In genomic region chr6:33257076-33257789, GRCm38 (mm10) we compare ENCODE assay signal across 20 mouse cellular contexts. TPM values are rescaled to one million over a fixed set of nuclear protein-coding genes. Genes with fewer than 3 reads are reported as not detected.
DNase-seq lines count a peak whose midpoint lies in the region; ATAC-seq and TF ChIP-seq lines count a peak whose summit lies in the region.
"Had no signal": no experiment of that assay in that cellular context is flagged by ENCODE, and none has a peak within 500 bp of the region (broad histone marks: within the 10 kb centered on the region; RNA-seq: fewer than 3 reads in every experiment).

No protein-coding gene starts in this region.

- H3K27me3 ChIP-seq in forebrain, embryonic 12.5 days = no peaks in the 10 kb centered on the region
- H3K27me3 ChIP-seq in forebrain, embryonic 15.5 days = no peaks in the 10 kb centered on the region
- no peaks in the 10 kb centered on the region for H3K27me3 ChIP-seq in CH12.LX (replicated peaks)
- H3K27me3 ChIP-seq in forebrain, embryonic 16.5 days (replicated peaks; ENCODE audit: control insufficient read depth, insufficient read depth, low read length) = no peaks in the 10 kb centered on the region
- H3K27me3 ChIP-seq: embryonic facial prominence, embryonic 15.5 days; heart, embryonic 13.5 days had no signal

- no peaks in the 10 kb centered on the region for H3K9me3 ChIP-seq in forebrain, embryonic 12.5 days
- no peaks in the 10 kb centered on the region for H3K9me3 ChIP-seq in forebrain, embryonic 15.5 days
- no peaks in the 10 kb centered on the region for H3K9me3 ChIP-seq in CH12.LX (replicated peaks; ENCODE audit: low read length)
- no peaks in the 10 kb centered on the region for H3K9me3 ChIP-seq in forebrain, embryonic 16.5 days (ENCODE audit: control insufficient read depth, low read length)
- H3K9me3 ChIP-seq: embryonic facial prominence, embryonic 15.5 days; heart, embryonic 13.5 days had no signal

- no peaks in the 10 kb centered on the region for H3K36me3 ChIP-seq in forebrain, embryonic 12.5 days (replicated peaks)
- no peaks in the 10 kb centered on the region for H3K36me3 ChIP-seq in forebrain, embryonic 15.5 days
- peaks cover 5 to 42% of the 10 kb centered on the region in 2 experiments for H3K36me3 ChIP-seq in CH12.LX (replicated peaks in 1 of 2; ENCODE audit: control insufficient read depth in 1 of 2, insufficient read depth in 1 of 2, low read length in 1 of 2)
- H3K36me3 ChIP-seq in forebrain, embryonic 16.5 days (ENCODE audit: control insufficient read depth, insufficient read depth) = no peaks in the 10 kb centered on the region
- H3K36me3 ChIP-seq: embryonic facial prominence, embryonic 15.5 days had no signal

- peak; percentile 44; the same call in 1 of the 2 replicates for ATAC-seq in forebrain, embryonic 12.5 days (ENCODE audit: low FRiP score)
- ATAC-seq in forebrain, embryonic 15.5 days (replicated peaks) = no peak
- 0 out of 2 replicates have a peak, but pooled peaks have one; percentile 58 for ATAC-seq in forebrain, embryonic 16.5 days
- ATAC-seq: hindbrain, postnatal 0 days had no signal

- H3K9ac ChIP-seq in forebrain, embryonic 12.5 days = no peak overlapping the region
- H3K9ac ChIP-seq in forebrain, embryonic 15.5 days (replicated peaks) = no peak overlapping the region
- H3K9ac ChIP-seq in CH12.LX (ENCODE audit: insufficient read depth, low read depth) = no peak overlapping the region
- H3K9ac ChIP-seq in forebrain, embryonic 16.5 days (replicated peaks; ENCODE audit: low read depth, low read length) = no peak overlapping the region
- H3K9ac ChIP-seq: embryonic facial prominence, embryonic 15.5 days; heart, embryonic 13.5 days had no signal

- TF ChIP-seq RAD21 in CH12.LX (IDR thresholded peaks at IDR 0.05; ENCODE audit: low read depth, low read length) = no peak

- TF ChIP-seq EP300 in CH12.LX (IDR thresholded peaks at IDR 0.05; ENCODE audit: low read length) = no peak

- H3K4me2 ChIP-seq in forebrain, embryonic 12.5 days = no peak overlapping the region
- H3K4me2 ChIP-seq in forebrain, embryonic 15.5 days (replicated peaks) = no peak overlapping the region
- H3K4me2 ChIP-seq in CH12.LX (ENCODE audit: insufficient read depth, low read depth, poor library complexity, severe bottlenecking) = no peak overlapping the region
- H3K4me2 ChIP-seq in forebrain, embryonic 16.5 days (ENCODE audit: low read length) = no peak overlapping the region
- H3K4me2 ChIP-seq: embryonic facial prominence, embryonic 15.5 days; heart, embryonic 13.5 days had no signal

- no peak overlapping the region for H3K27ac ChIP-seq in forebrain, embryonic 12.5 days
- H3K27ac ChIP-seq in forebrain, embryonic 15.5 days (replicated peaks) = no peak overlapping the region
- no peak overlapping the region for H3K27ac ChIP-seq in CH12.LX (ENCODE audit: insufficient read depth, low read depth)
- H3K27ac ChIP-seq in forebrain, embryonic 16.5 days (ENCODE audit: low read length) = no peak overlapping the region
- H3K27ac ChIP-seq: embryonic facial prominence, embryonic 15.5 days; heart, embryonic 13.5 days; hindbrain, postnatal 0 days had no signal

- TF ChIP-seq POLR2A in CH12.LX (IDR thresholded peaks at IDR 0.05; ENCODE audit: low read depth, low read length) = no peak

- H3K4me1 ChIP-seq in forebrain, embryonic 12.5 days = peaks cover 19% of the 10 kb centered on the region
- H3K4me1 ChIP-seq in forebrain, embryonic 15.5 days = peaks cover 14% of the 10 kb centered on the region
- H3K4me1 ChIP-seq in CH12.LX (ENCODE audit: control insufficient read depth in 1 of 2, insufficient read depth in 2 of 2) = peaks cover 0 to 31% of the 10 kb centered on the region in 2 experiments; a peak in 2 of 4 replicates
- H3K4me1 ChIP-seq in forebrain, embryonic 16.5 days (replicated peaks; ENCODE audit: control insufficient read depth, insufficient read depth, low read length) = peaks cover 5% of the 10 kb centered on the region; the same call in 1 of the 2 replicates
- H3K4me1 ChIP-seq: embryonic facial prominence, embryonic 15.5 days had no signal

- dilution Hi-C loops in CH12.LX (cut with MboI; ENCODE audit: extremely low pct_ligation_motif_present, extremely low pct_unique_long_range_greater_than_20kb, low sequenced_read_pairs) = no loop called here

- in situ Hi-C loops in CH12.LX (cut with MboI; ENCODE audit: low pct_ligation_motif_present, low pct_unique_long_range_greater_than_20kb, low sequenced_read_pairs) = no loop called here

- DNase-seq in CH12.LX (ENCODE audit: extremely low read depth) = peak; percentile 10
- DNase-seq in brain, adult 2 months (ENCODE audit: low read depth, low spot score) = peak; percentile 27
- DNase-seq in left cerebral cortex, adult 18-20 months (ENCODE audit: low spot score in 2 of 2) = no peak
- no peak for DNase-seq in lung, postnatal 10 days
- DNase-seq in lung, postnatal 25 days (ENCODE audit: low spot score) = no peak
- DNase-seq: adrenal gland, adult 8-10 months; adrenal gland, postnatal 36 days; cerebellum, adult 2 months; cerebellum, postnatal 10 days; gastrocnemius, postnatal 14 days; heart, postnatal 36 days; kidney, adult 11 months; kidney, adult 9 months had no signal

- H3K4me3 ChIP-seq in forebrain, embryonic 12.5 days (replicated peaks) = no peak overlapping the region
- H3K4me3 ChIP-seq in forebrain, embryonic 15.5 days = no peak overlapping the region
- no peak overlapping the region for H3K4me3 ChIP-seq in CH12.LX (replicated peaks in 1 of 3; ENCODE audit: low read depth in 2 of 3, low read length in 2 of 3, poor library complexity in 1 of 3)
- H3K4me3 ChIP-seq in forebrain, embryonic 16.5 days (replicated peaks; ENCODE audit: low read length) = no peak overlapping the region
- H3K4me3 ChIP-seq: embryonic facial prominence, embryonic 15.5 days; erythroblast, embryonic 14.5 days; heart, embryonic 13.5 days had no signal

- WGBS in forebrain, embryonic 12.5 days = 41% methylated on average over 5 of the region's 5 CpGs
- WGBS in forebrain, embryonic 15.5 days = 29% methylated on average over 5 of the region's 5 CpGs
- 39% methylated on average over 5 of the region's 5 CpGs for WGBS in forebrain, embryonic 16.5 days

- no peak for TF ChIP-seq CTCF in CH12.LX (conservative IDR thresholded peaks at IDR 0.05 in 1 of 2, IDR thresholded peaks at IDR 0.05 in 1 of 2; ENCODE audit: low read depth in 2 of 2, low read length in 2 of 2)

- H3K79me2 ChIP-seq in CH12.LX (replicated peaks; ENCODE audit: control insufficient read depth, extremely low read depth, insufficient read depth, poor library complexity, severe bottlenecking) = peaks cover 13% of the 10 kb centered on the region

TF ChIP-seq in CH12.LX, 34 proteins besides CTCF, POLR2A, EP300 and RAD21:
- TF ChIP-seq USF1 (IDR thresholded peaks at IDR 0.05; ENCODE audit: low read depth, low read length) (no peak), ZMIZ1 (IDR thresholded peaks at IDR 0.05; ENCODE audit: low read depth, low read length) (no peak), RCOR1 (conservative IDR thresholded peaks at IDR 0.05; ENCODE audit: low read depth, low read length) (no peak), SMC3 (IDR thresholded peaks at IDR 0.05; ENCODE audit: low read depth, low read length) (no peak), CHD1 (IDR thresholded peaks at IDR 0.05; ENCODE audit: low read depth, low read length) (no peak)
TF ChIP-seq in CH12.LX: peak in this region for 0.

RNA-seq across cellular contexts. Expression of gene Exoc4, which starts 8.3 kb away (rescaled TPM):
- polyA plus RNA-seq in forebrain, embryonic 12.5 days (2016; fragmentation: Nextera tagmentation; extraction: Ambion mirVana) = 53.2 and 56.8 TPM in 2 replicates
- polyA plus RNA-seq in forebrain, embryonic 15.5 days (2015; fragmentation: Nextera tagmentation; extraction: Ambion mirVana) = 59.0 and 61.4 TPM in 2 replicates
- total RNA-seq in CH12.LX (2012; rRNA removed) (36.9 and 41.9 TPM in 2 replicates), CH12.LX (2014; rRNA removed) (37.5 and 46.4 TPM in 2 replicates)
- polyA plus RNA-seq in CH12.LX (2012; ENCODE audit: insufficient read length, low read depth) = 26.5 and 31.2 TPM in 2 replicates
- 68.1 and 70.0 TPM in 2 replicates for polyA plus RNA-seq in forebrain, embryonic 16.5 days (2015; fragmentation: Nextera tagmentation; extraction: Ambion mirVana)
- total RNA-seq in left cerebral cortex, adult 18-20 months (2021) = 10 to 100 TPM; 71.3 to 76.3 TPM

Comparison
In these comparisons a context has a peak if more than half of its experiments do, and no peak if none do; other contexts are left out.
1. DNase-seq: peak in CH12.LX (single experiment) and brain, adult 2 months (single experiment); none in left cerebral cortex, adult 18-20 months (0 of 2), lung, postnatal 10 days (single experiment) and lung, postnatal 25 days (single experiment).